Mouse (Mus musculus) myocyte (in vitro differentiated cells): ENCODE results near the gene Kif6. TPM values are rescaled to one million over a fixed set of nuclear protein-coding genes. Genes with fewer than 3 reads are reported as not detected.

Experiments used
- H3K27me3 ChIP-seq: one replicate; pipeline ENCODE4 v1.6.1; 2011; ENCODE audit not compliant: control insufficient read depth, insufficient read depth, insufficient read length
- H3K36me3 ChIP-seq: one replicate; pipeline ENCODE4 v1.6.1; 2011; ENCODE audit not compliant: control insufficient read depth, insufficient read depth
- H3K4me2 ChIP-seq: one replicate; pipeline ENCODE4 v1.6.1; 2011; ENCODE audit warnings: low read depth, control low read depth
- H3K4me3 ChIP-seq: one replicate; pipeline ENCODE4 v1.5.1; 2011; ENCODE audit warnings: mild to moderate bottlenecking, control low read depth, moderate library complexity
- H3K79me2 ChIP-seq: one replicate; pipeline ENCODE4 v1.6.1; 2011; ENCODE audit not compliant: control insufficient read depth, insufficient read depth
- H3ac ChIP-seq: one replicate; pipeline ENCODE4 v1.6.1; 2011; ENCODE audit not compliant: control insufficient read depth, insufficient read length
- CEBPB ChIP-seq: IDR thresholded peaks from 2 replicates; pipeline ENCODE4 v1.6.1; 2011; ENCODE audit warnings: mild to moderate bottlenecking, moderate library complexity; ENCODE audit not compliant: poor library complexity, insufficient read depth, severe bottlenecking
- E2F4 ChIP-seq: IDR thresholded peaks from one replicate; pipeline ENCODE4 v1.6.1; 2011; ENCODE audit warnings: mild to moderate bottlenecking, control low read depth, moderate library complexity; ENCODE audit not compliant: insufficient read depth
- MAX ChIP-seq: IDR thresholded peaks from one replicate; pipeline ENCODE4 v1.6.1; 2011; ENCODE audit warnings: low read depth, mild to moderate bottlenecking, control low read depth
- MYOD1 ChIP-seq, 3 experiments: IDR thresholded peaks; one replicate each; pipeline ENCODE4 v1.6.1; 2011; ENCODE audit warnings: control low read depth in 2 of 3, low read depth in 2 of 3, mild to moderate bottlenecking in 2 of 3, moderate library complexity in 1 of 3; ENCODE audit not compliant: insufficient read length in 2 of 3, control insufficient read depth in 1 of 3
- MYOG ChIP-seq, 3 experiments: IDR thresholded peaks; one replicate each; pipeline ENCODE4 v1.6.1; 2011; ENCODE audit warnings: control low read depth in 2 of 3, low read depth in 2 of 3, mild to moderate bottlenecking in 2 of 3; ENCODE audit not compliant: insufficient read length in 2 of 3, control insufficient read depth in 1 of 3, insufficient read depth in 1 of 3
- POLR2A ChIP-seq: IDR thresholded peaks from one replicate; pipeline ENCODE4 v1.6.1; 2011; ENCODE audit warnings: low read depth, mild to moderate bottlenecking, control low read depth, moderate library complexity; ENCODE audit not compliant: insufficient read length
- POLR2AphosphoS2 ChIP-seq: IDR thresholded peaks from one replicate; pipeline ENCODE4 v1.6.1; 2011; ENCODE audit warnings: low read depth, control low read depth; ENCODE audit not compliant: insufficient read length
- REST ChIP-seq: IDR thresholded peaks from one replicate; pipeline ENCODE4 v1.6.1; 2011; ENCODE audit warnings: mild to moderate bottlenecking, control low read depth, moderate library complexity; ENCODE audit not compliant: insufficient read depth, insufficient read length
- SRF ChIP-seq: IDR thresholded peaks from one replicate; pipeline ENCODE4 v1.6.1; 2011; ENCODE audit warnings: low read depth; ENCODE audit not compliant: control insufficient read depth, insufficient read length
- TCF12 ChIP-seq: IDR thresholded peaks from one replicate; pipeline ENCODE4 v1.6.1; 2011; ENCODE audit warnings: mild to moderate bottlenecking, control low read depth; ENCODE audit not compliant: poor library complexity, insufficient read depth, severe bottlenecking
- TCF3 ChIP-seq: IDR thresholded peaks from one replicate; pipeline ENCODE4 v1.6.1; 2011; ENCODE audit warnings: low read depth, control low read depth; ENCODE audit not compliant: insufficient read length
- USF1 ChIP-seq: IDR thresholded peaks from one replicate; pipeline ENCODE4 v1.6.1; 2011; ENCODE audit warnings: low read depth, mild to moderate bottlenecking, control low read depth, moderate library complexity
- polyA plus RNA-seq: library from polyadenylated mRNA; unstranded; fragments of >200 nt; fragmentation: generic; extraction: Trizol; gene quantifications from one replicate; pipeline ENCODE4 v1.2.1, GENCODE M21; 2012; ENCODE audit warnings: missing spikeins

Kif6 gene
- polyA plus RNA-seq, 1 experiment = 0.07 TPM

GRCm38 (mm10) chr17:49739896-49740679 lies 125.2 kb downstream of the Kif6 start:
- Histone ChIP-seq H3ac (no peak overlapping the region), H3K4me2 (no peak overlapping the region), H3K36me3 (no peaks in the 10 kb centered on the region), H3K4me3 (no peak overlapping the region), H3K79me2 (no peaks in the 10 kb centered on the region), H3K27me3 (no peaks in the 10 kb centered on the region)
- TF ChIP-seq POLR2A = no peak
- no peak for TF ChIP-seq MAX
- TF ChIP-seq CEBPB = no peak
- no peak for TF ChIP-seq TCF3
- TF ChIP-seq POLR2AphosphoS2 = no peak
- no peak for TF ChIP-seq MYOG (IDR thresholded peaks at IDR 0.05; ENCODE audit: control insufficient read depth in 1 of 3, insufficient read depth in 1 of 3, insufficient read length in 2 of 3, low read depth in 2 of 3)
- no peak for TF ChIP-seq SRF

DNA sequence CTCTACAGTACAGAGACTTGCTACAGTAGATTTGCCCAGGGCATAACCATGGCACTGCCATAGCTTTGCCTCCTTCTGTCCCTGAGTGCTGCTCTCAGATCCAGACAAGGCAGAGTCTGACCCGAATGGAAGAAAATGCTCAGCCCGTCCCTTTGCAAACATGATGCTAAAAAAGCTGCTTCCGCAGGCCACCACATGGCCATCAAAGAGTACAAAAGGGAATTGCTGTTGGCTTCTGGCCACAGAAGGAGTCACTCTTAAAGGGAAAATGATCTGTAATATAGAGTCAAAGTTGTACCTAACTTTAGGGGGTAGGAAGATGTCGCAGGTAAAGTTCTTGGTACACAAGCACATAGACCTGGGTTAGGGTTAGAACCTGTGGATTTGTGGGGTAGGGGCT lies 126.2 kb downstream of the Kif6 start:
- H3K36me3 ChIP-seq = no peaks in the 10 kb centered on the region
- H3K79me2 ChIP-seq = no peaks in the 10 kb centered on the region
- TF ChIP-seq MAX = no peak
- no peak for TF ChIP-seq POLR2AphosphoS2
- no peak for TF ChIP-seq MYOD1 (IDR thresholded peaks at IDR 0.05; ENCODE audit: control insufficient read depth in 1 of 3, insufficient read length in 2 of 3, low read depth in 2 of 3)
- TF ChIP-seq POLR2A = no peak
- TF ChIP-seq TCF3 = no peak
- no peak for TF ChIP-seq SRF
- TF ChIP-seq E2F4 = no peak
- TF ChIP-seq TCF12 = no peak
- no peak for TF ChIP-seq USF1
- TF ChIP-seq CEBPB = no peak
- TF ChIP-seq MYOG (IDR thresholded peaks at IDR 0.05; ENCODE audit: control insufficient read depth in 1 of 3, insufficient read depth in 1 of 3, insufficient read length in 2 of 3, low read depth in 2 of 3) = no peak
- H3ac ChIP-seq = no peak overlapping the region
- no peak overlapping the region for H3K4me3 ChIP-seq
- H3K4me2 ChIP-seq = no peak overlapping the region
- no peaks in the 10 kb centered on the region for H3K27me3 ChIP-seq

- Histone ChIP-seq H3K27me3 (no peaks in the 10 kb centered on the region), H3K79me2 (no peaks in the 10 kb centered on the region), H3K36me3 (no peaks in the 10 kb centered on the region), H3K4me2 (no peak overlapping the region), H3K4me3 (no peak overlapping the region), H3ac (no peak overlapping the region)
- no peak for TF ChIP-seq MYOD1 (IDR thresholded peaks at IDR 0.05; ENCODE audit: control insufficient read depth in 1 of 3, insufficient read length in 2 of 3, low read depth in 2 of 3)
- TF ChIP-seq POLR2AphosphoS2 = no peak
- no peak for TF ChIP-seq SRF
- no peak for TF ChIP-seq POLR2A
- TF ChIP-seq USF1 = no peak
- TF ChIP-seq REST = no peak
- no peak for TF ChIP-seq CEBPB
- TF ChIP-seq MAX = no peak
- no peak for TF ChIP-seq E2F4
- no peak for TF ChIP-seq MYOG (IDR thresholded peaks at IDR 0.05; ENCODE audit: control insufficient read depth in 1 of 3, insufficient read depth in 1 of 3, insufficient read length in 2 of 3, low read depth in 2 of 3)
These were observed 127.0 kb downstream of the Kif6 start for GRCm38 (mm10) chr17:49741927-49742326.

DNA sequence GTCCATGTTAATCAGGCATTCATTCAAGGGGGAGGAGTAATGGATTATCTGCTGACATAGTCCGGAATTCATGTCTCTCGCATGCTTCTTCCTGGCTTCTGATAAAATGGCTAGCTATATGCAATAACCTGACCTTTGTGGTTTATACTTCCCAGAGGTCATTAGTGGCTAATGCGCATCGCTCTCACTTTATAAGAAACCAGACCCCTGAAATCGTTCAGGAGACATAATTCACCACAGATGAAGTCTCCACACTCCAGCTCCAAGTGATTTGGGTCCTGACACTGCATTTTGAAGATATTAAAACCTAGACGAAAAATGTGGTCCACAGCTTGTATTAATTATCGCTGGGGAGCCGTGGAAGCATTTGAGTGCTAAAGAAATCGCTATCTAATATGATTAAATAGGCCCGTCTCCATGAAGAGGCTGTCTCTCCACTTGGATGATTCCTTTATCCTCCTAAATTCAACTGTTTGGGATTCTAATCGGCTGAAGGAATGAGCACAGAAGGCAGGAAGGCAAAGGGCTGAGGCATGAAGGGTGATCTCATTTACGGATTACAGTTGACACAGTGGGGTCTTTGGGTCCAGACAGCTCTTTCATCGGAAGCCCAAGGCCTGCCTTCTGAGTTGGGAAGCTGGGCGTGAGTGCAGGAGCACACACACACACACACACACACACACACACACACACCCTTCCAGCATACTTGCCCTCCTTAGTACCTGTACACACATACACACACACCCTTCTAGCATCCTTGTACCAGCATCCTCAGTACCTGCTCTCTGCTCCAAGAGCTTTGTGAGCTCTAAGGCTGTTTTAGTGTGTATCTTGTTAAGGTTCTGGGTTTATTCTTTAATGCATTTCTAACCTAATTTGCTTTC lies 128.9 kb downstream of the Kif6 start:
- Histone ChIP-seq H3K36me3 (no peaks in the 10 kb centered on the region), H3K4me3 (no peak overlapping the region), H3ac (no peak overlapping the region), H3K4me2 (no peak overlapping the region), H3K79me2 (no peaks in the 10 kb centered on the region), H3K27me3 (no peaks in the 10 kb centered on the region)
- TF ChIP-seq TCF12 (no peak), POLR2AphosphoS2 (no peak), MAX (no peak), POLR2A (no peak), SRF (no peak), E2F4 (no peak), MYOD1 (IDR thresholded peaks at IDR 0.05; ENCODE audit: control insufficient read depth in 1 of 3, insufficient read length in 2 of 3, low read depth in 2 of 3) (no peak), TCF3 (no peak), MYOG (IDR thresholded peaks at IDR 0.05; ENCODE audit: control insufficient read depth in 1 of 3, insufficient read depth in 1 of 3, insufficient read length in 2 of 3, low read depth in 2 of 3) (no peak), CEBPB (no peak), USF1 (no peak), REST (no peak)
